Mouse (Mus musculus) embryonic fibroblast, embryonic 13.5 days (primary cell): ENCODE measurements around the gene Gm47841. TPM values are rescaled to one million over a fixed set of nuclear protein-coding genes. Genes with fewer than 3 reads are reported as not detected.

Experiments
- H3K27ac ChIP-seq: 2 replicates; pipeline ENCODE4 v1.5.1; 2012; ENCODE audit warnings: low read length, control low read depth, inconsistent platforms; ENCODE audit not compliant: insufficient read depth
- H3K4me1 ChIP-seq: 2 replicates; pipeline ENCODE4 v1.6.1; 2011; ENCODE audit warnings: low read length; ENCODE audit not compliant: control insufficient read depth, insufficient read depth
- H3K4me3 ChIP-seq: 2 replicates; pipeline ENCODE4 v1.5.1; 2011; ENCODE audit warnings: mild to moderate bottlenecking, control low read depth, low read length; ENCODE audit not compliant: insufficient read depth
- CTCF ChIP-seq: IDR thresholded peaks from 2 replicates; pipeline ENCODE4 v1.5.1; 2011; ENCODE audit warnings: mild to moderate bottlenecking, control low read depth, low read length, moderate library complexity, borderline replicate concordance; ENCODE audit not compliant: insufficient read depth
- POLR2A ChIP-seq: IDR thresholded peaks from 2 replicates; pipeline ENCODE4 v1.6.1; 2011; ENCODE audit warnings: low read depth, mild to moderate bottlenecking, control low read depth, low read length, moderate library complexity
- polyA plus RNA-seq: library from polyadenylated mRNA; stranded (reverse); fragments of >200 nt; gene quantifications from 2 replicates; pipeline ENCODE4 v1.2.4, GENCODE M21; 2011; ENCODE audit warnings: low read depth; ENCODE audit not compliant: missing spikeins, insufficient read length

Gm47841 gene
- polyA plus RNA-seq, 1 experiment: not detected

GRCm38 (mm10) chr15:101084499-101084898 is 37.3 kb upstream of the Gm47841 start:
- Histone ChIP-seq H3K4me3 (no peak overlapping the region), H3K4me1 (no peaks in the 10 kb centered on the region), H3K27ac (no peak overlapping the region)
- TF ChIP-seq CTCF (no peak), POLR2A (no peak)

- Histone ChIP-seq H3K4me1 (no peaks in the 10 kb centered on the region), H3K27ac (no peak overlapping the region), H3K4me3 (no peak overlapping the region)
- TF ChIP-seq POLR2A (no peak), CTCF (no peak)
These were observed 35.0 kb upstream of the Gm47841 start for GRCm38 (mm10) chr15:101082236-101082635.

GRCm38 (mm10) chr15:101081035-101081548 is 33.9 kb upstream of the Gm47841 start:
- H3K27ac ChIP-seq: no peak overlapping the region
- TF ChIP-seq CTCF (no peak), POLR2A (no peak)
- H3K4me1 ChIP-seq: no peaks in the 10 kb centered on the region
- H3K4me3 ChIP-seq: no peak overlapping the region

GRCm38 (mm10) chr15:101080031-101080520 is 32.9 kb upstream of the Gm47841 start:
- Histone ChIP-seq H3K27ac (no peak overlapping the region), H3K4me1 (no peaks in the 10 kb centered on the region), H3K4me3 (no peak overlapping the region)
- TF ChIP-seq POLR2A: no peak

DNA sequence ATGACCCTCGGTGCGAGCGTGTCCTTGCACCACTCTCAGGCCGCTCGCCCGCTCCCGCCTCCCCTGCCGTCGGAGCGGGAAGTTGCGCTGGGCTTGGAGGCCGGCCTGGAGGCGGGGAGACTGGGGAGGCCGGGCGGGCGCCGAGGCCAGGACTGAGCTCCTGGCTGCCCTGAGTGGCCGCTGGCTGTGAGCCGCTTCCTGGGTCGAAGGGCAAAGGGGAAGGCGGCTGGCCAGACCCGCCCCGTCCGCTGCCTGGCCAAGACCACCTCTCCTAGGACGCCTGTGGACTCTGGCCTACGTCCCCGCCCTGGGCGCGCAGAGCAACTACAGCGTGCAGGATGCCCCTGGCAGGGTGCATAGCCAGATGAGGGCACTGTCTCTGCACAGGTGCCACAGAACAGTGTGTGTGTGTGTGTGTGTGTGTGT is 31.5 kb upstream of the Gm47841 start:
- Histone ChIP-seq H3K27ac (no peak overlapping the region), H3K4me3 (peak overlapping the region; percentile 44), H3K4me1 (no peaks in the 10 kb centered on the region)
- TF ChIP-seq CTCF: peak; percentile 45; the same call in 1 of the 2 replicates
- peak; percentile 45; the same call in 1 of the 2 replicates for TF ChIP-seq POLR2A

GRCm38 (mm10) chr15:101077813-101078730 is 30.9 kb upstream of the Gm47841 start, which contains the start of gene Fignl2:
Gene Fignl2 (minus strand): TSS chr15:101078567.
- Histone ChIP-seq H3K4me1 (no peaks in the 10 kb centered on the region), H3K4me3 (peak within 1 kb of the TSS; percentile 60), H3K27ac (no peak within 1 kb of the TSS)
- TF ChIP-seq CTCF: no peak
- TF ChIP-seq POLR2A: no peak

GRCm38 (mm10) chr15:101077001-101077812 is 30.0 kb upstream of the Gm47841 start:
- H3K27ac ChIP-seq: no peak overlapping the region
- peak overlapping the region; percentile 60 for H3K4me3 ChIP-seq
- no peaks in the 10 kb centered on the region for H3K4me1 ChIP-seq
- TF ChIP-seq POLR2A (no peak), CTCF (no peak)

DNA sequence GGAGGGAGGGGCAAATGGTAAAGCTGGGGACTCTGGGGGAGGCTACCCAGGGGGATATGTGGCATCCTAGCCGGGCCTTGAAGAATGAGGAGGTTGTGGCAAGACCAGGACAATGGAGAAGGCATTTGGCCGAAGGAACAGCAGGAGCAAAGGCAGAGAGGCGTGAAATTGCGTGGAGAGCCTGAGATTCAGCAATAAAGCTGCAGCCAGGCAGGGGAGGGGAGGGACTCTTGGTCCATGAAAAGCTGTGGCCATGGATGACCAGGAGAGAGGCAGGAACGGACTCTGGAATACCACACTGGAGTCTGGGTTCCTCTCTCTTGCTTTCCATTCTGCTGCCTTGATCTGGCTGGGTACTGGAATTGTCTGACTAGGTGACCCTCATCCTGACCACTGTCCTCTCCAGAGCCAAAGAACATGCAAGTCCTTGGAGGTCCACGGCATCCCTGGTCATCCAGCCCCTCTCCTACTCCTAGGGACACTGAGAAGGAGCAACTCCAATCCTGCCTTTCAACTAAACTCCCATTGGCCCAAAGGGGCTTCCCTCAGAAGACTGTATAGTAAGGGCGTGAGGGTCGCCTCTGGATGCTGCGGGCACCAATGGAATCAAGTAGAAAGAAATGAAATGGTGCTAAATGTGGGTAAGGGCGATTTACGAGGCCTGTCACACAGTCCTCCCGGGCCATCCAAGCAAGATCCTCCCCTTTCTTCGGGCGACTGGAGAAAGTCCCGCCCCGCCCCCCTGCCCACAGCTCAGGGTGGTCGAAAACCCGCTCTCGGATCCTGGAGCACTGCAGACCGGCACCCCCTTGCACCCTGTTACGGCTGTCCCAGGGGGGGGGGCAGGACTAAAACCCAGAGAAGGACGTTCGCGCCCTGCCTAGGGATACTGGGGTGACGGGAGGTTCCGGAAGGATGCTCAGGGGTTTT is 29.1 kb upstream of the Gm47841 start:
- Histone ChIP-seq H3K4me3 (no peak overlapping the region), H3K27ac (no peak overlapping the region)
- TF ChIP-seq POLR2A (no peak), CTCF (no peak)

More for the DNA sequence above, 29.1 kb upstream of the Gm47841 start:
- no peaks in the 10 kb centered on the region for H3K4me1 ChIP-seq
